Mouse (Mus musculus): ENCODE measurements at regions not wholly inside any gene's neighbourhood (a gene's known extent, or its start where the extent isn't known, plus 50 kb on each side); places are given as distances from the start of the nearest gene placed in this dataset.

DNA sequence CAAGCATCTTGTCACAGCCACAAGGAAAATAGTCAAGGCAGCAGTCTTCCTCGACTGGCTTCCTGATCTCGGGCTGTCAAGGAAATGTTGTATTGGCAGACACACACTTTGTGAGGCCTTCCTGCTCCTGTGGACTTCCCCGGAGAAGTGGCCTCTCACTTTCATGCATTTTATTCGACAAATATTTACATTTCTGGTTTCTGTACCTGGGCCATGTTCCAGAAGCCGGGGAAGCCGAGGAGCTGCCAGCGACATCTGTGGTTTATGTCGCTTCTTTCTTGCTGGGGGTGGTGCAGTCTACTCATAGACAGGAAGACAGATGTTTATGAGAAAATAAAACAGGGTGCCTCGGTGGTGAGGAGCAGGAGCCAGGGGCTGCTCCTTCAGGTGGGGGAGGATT is 372.5 kb upstream of the Kcnab2 start:
- H3K4me3 ChIP-seq = no peak overlapping the region
- H3K27me3 ChIP-seq (ENCODE audit: control insufficient read depth, insufficient read depth, insufficient read length) = no peaks in the 10 kb centered on the region
- H3K4me2 ChIP-seq (ENCODE audit: low read depth) = no peak overlapping the region
- H3ac ChIP-seq (ENCODE audit: control insufficient read depth, insufficient read length) = no peak overlapping the region
- TF ChIP-seq E2F4 (IDR thresholded peaks at IDR 0.05; ENCODE audit: insufficient read depth) (no peak), USF1 (IDR thresholded peaks at IDR 0.05; ENCODE audit: low read depth) (no peak), MYOG (IDR thresholded peaks at IDR 0.05; ENCODE audit: control insufficient read depth in 1 of 3, insufficient read depth in 1 of 3, insufficient read length in 2 of 3, low read depth in 2 of 3) (no peak), REST (IDR thresholded peaks at IDR 0.05; ENCODE audit: insufficient read depth, insufficient read length) (no peak), SRF (IDR thresholded peaks at IDR 0.05; ENCODE audit: control insufficient read depth, insufficient read length, low read depth) (no peak), TCF12 (IDR thresholded peaks at IDR 0.05; ENCODE audit: insufficient read depth, poor library complexity, severe bottlenecking) (no peak), MAX (IDR thresholded peaks at IDR 0.05; ENCODE audit: low read depth) (no peak), CEBPB (IDR thresholded peaks at IDR 0.05; ENCODE audit: insufficient read depth, poor library complexity, severe bottlenecking) (no peak), TCF3 (IDR thresholded peaks at IDR 0.05; ENCODE audit: insufficient read length, low read depth) (no peak), POLR2AphosphoS2 (IDR thresholded peaks at IDR 0.05; ENCODE audit: insufficient read length, low read depth) (no peak), MYOD1 (IDR thresholded peaks at IDR 0.05; ENCODE audit: control insufficient read depth in 1 of 3, insufficient read length in 2 of 3, low read depth in 2 of 3) (no peak), POLR2A (IDR thresholded peaks at IDR 0.05; ENCODE audit: insufficient read length, low read depth) (no peak)
- H3K36me3 ChIP-seq (ENCODE audit: control insufficient read depth, insufficient read depth) = no peaks in the 10 kb centered on the region
- no peaks in the 10 kb centered on the region for H3K79me2 ChIP-seq (ENCODE audit: control insufficient read depth, insufficient read depth)

GRCm38 (mm10) chr4:152836080-152836479 is 358.4 kb upstream of the Kcnab2 start:
- no peak overlapping the region for H3ac ChIP-seq (ENCODE audit: control insufficient read depth, insufficient read length)
- TF ChIP-seq POLR2AphosphoS2 (IDR thresholded peaks at IDR 0.05; ENCODE audit: insufficient read length, low read depth) (no peak), MAX (IDR thresholded peaks at IDR 0.05; ENCODE audit: low read depth) (no peak), TCF3 (IDR thresholded peaks at IDR 0.05; ENCODE audit: insufficient read length, low read depth) (no peak), REST (IDR thresholded peaks at IDR 0.05; ENCODE audit: insufficient read depth, insufficient read length) (no peak), MYOG (IDR thresholded peaks at IDR 0.05; ENCODE audit: control insufficient read depth in 1 of 3, insufficient read depth in 1 of 3, insufficient read length in 2 of 3, low read depth in 2 of 3) (no peak), CEBPB (IDR thresholded peaks at IDR 0.05; ENCODE audit: insufficient read depth, poor library complexity, severe bottlenecking) (no peak), E2F4 (IDR thresholded peaks at IDR 0.05; ENCODE audit: insufficient read depth) (no peak), POLR2A (IDR thresholded peaks at IDR 0.05; ENCODE audit: insufficient read length, low read depth) (no peak), MYOD1 (IDR thresholded peaks at IDR 0.05; ENCODE audit: control insufficient read depth in 1 of 3, insufficient read length in 2 of 3, low read depth in 2 of 3) (no peak), USF1 (IDR thresholded peaks at IDR 0.05; ENCODE audit: low read depth) (no peak), SRF (IDR thresholded peaks at IDR 0.05; ENCODE audit: control insufficient read depth, insufficient read length, low read depth) (no peak), TCF12 (IDR thresholded peaks at IDR 0.05; ENCODE audit: insufficient read depth, poor library complexity, severe bottlenecking) (no peak)
- H3K4me3 ChIP-seq = no peak overlapping the region
- H3K27me3 ChIP-seq (ENCODE audit: control insufficient read depth, insufficient read depth, insufficient read length) = no peaks in the 10 kb centered on the region
- no peaks in the 10 kb centered on the region for H3K36me3 ChIP-seq (ENCODE audit: control insufficient read depth, insufficient read depth)
- no peaks in the 10 kb centered on the region for H3K79me2 ChIP-seq (ENCODE audit: control insufficient read depth, insufficient read depth)
- H3K4me2 ChIP-seq (ENCODE audit: low read depth) = no peak overlapping the region

DNA sequence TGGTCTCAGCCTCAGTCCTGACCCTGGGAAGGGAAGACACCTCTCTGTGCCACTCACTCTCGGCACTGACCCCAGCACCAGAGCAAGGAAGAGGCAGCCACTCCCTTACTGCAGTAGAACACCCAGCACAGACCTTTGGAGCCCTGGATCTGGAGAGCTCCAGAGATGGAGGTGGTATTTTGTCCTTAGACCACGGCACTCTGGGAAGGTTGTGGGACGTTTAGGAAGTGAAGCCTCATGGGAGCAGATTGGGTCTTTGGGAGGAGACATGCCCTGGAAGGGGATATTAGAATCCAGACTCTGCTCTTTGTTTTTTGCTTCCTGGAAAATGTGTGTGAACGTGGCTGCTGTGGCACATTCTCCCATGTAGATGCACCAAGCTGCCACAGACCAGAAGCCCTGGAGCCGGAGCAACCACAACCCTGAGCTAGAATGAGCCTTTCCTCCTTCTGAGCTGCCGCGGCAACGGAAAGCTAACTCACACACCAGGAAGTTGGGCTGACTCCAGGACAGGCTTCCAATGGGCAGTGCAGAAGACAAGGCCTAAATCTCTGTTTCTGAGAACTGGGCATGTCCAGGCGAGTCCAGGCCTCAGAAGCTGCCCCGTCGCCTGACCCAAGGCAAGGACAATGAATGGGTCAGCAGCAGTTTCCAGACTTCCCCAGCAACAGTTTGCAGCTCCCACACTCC is 356.9 kb upstream of the Kcnab2 start:
- Histone ChIP-seq H3K79me2 (ENCODE audit: control insufficient read depth, insufficient read depth) (no peaks in the 10 kb centered on the region), H3K4me2 (ENCODE audit: low read depth) (no peak overlapping the region), H3ac (ENCODE audit: control insufficient read depth, insufficient read length) (no peak overlapping the region), H3K4me3 (no peak overlapping the region), H3K36me3 (ENCODE audit: control insufficient read depth, insufficient read depth) (no peaks in the 10 kb centered on the region), H3K27me3 (ENCODE audit: control insufficient read depth, insufficient read depth, insufficient read length) (no peaks in the 10 kb centered on the region)
- TF ChIP-seq CEBPB (IDR thresholded peaks at IDR 0.05; ENCODE audit: insufficient read depth, poor library complexity, severe bottlenecking) = no peak
- no peak for TF ChIP-seq POLR2AphosphoS2 (IDR thresholded peaks at IDR 0.05; ENCODE audit: insufficient read length, low read depth)
- no peak for TF ChIP-seq MAX (IDR thresholded peaks at IDR 0.05; ENCODE audit: low read depth)
- no peak for TF ChIP-seq E2F4 (IDR thresholded peaks at IDR 0.05; ENCODE audit: insufficient read depth)
- TF ChIP-seq POLR2A (IDR thresholded peaks at IDR 0.05; ENCODE audit: insufficient read length, low read depth) = no peak
- TF ChIP-seq SRF (IDR thresholded peaks at IDR 0.05; ENCODE audit: control insufficient read depth, insufficient read length, low read depth) = no peak
- no peak for TF ChIP-seq REST (IDR thresholded peaks at IDR 0.05; ENCODE audit: insufficient read depth, insufficient read length)
- no peak for TF ChIP-seq MYOG (IDR thresholded peaks at IDR 0.05; ENCODE audit: control insufficient read depth in 1 of 3, insufficient read depth in 1 of 3, insufficient read length in 2 of 3, low read depth in 2 of 3)
- TF ChIP-seq TCF3 (IDR thresholded peaks at IDR 0.05; ENCODE audit: insufficient read length, low read depth) = no peak
- no peak for TF ChIP-seq MYOD1 (IDR thresholded peaks at IDR 0.05; ENCODE audit: control insufficient read depth in 1 of 3, insufficient read length in 2 of 3, low read depth in 2 of 3)
- TF ChIP-seq USF1 (IDR thresholded peaks at IDR 0.05; ENCODE audit: low read depth) = no peak
- TF ChIP-seq TCF12 (IDR thresholded peaks at IDR 0.05; ENCODE audit: insufficient read depth, poor library complexity, severe bottlenecking) = no peak

GRCm38 (mm10) chr4:152833411-152834310 is 356.0 kb upstream of the Kcnab2 start:
- H3K4me3 ChIP-seq = no peak overlapping the region
- H3K79me2 ChIP-seq (ENCODE audit: control insufficient read depth, insufficient read depth) = no peaks in the 10 kb centered on the region
- H3K27me3 ChIP-seq (ENCODE audit: control insufficient read depth, insufficient read depth, insufficient read length) = no peaks in the 10 kb centered on the region
- H3ac ChIP-seq (ENCODE audit: control insufficient read depth, insufficient read length) = no peak overlapping the region
- no peak for TF ChIP-seq POLR2AphosphoS2 (IDR thresholded peaks at IDR 0.05; ENCODE audit: insufficient read length, low read depth)
- H3K4me2 ChIP-seq (ENCODE audit: low read depth) = no peak overlapping the region
- H3K36me3 ChIP-seq (ENCODE audit: control insufficient read depth, insufficient read depth) = no peaks in the 10 kb centered on the region

Measured in myocyte (in vitro differentiated cells).